Mouse (Mus musculus) limb, embryonic 11.5 days (tissue): ENCODE data around the gene Kdm4b. TPM values are rescaled to one million over a fixed set of nuclear protein-coding genes. Genes with fewer than 3 reads are reported as not detected.

Experiments used
- ATAC-seq: fragments of 200-750 bp; cut with Nextera tagmentation; 2 replicates; pipeline ENCODE4 v1.8.0; 2017; ENCODE audit warnings: low read depth; ENCODE audit not compliant: insufficient number of reproducible peaks, low FRiP score, low TSS enrichment
- DNase-seq: peaks from one replicate; pipeline ENCODE4 v3.0.0-alpha.2; 2015; ENCODE audit warnings: low spot score
- H3K27ac ChIP-seq: fragments of 300-500 bp; sonication (generic); replicated peaks from 2 replicates; pipeline ENCODE4 v1.5.1; 2014; ENCODE audit warnings: low read depth, mild to moderate bottlenecking, low read length
- H3K27me3 ChIP-seq: fragments of 300-500 bp; sonication (generic); 2 replicates; pipeline ENCODE4 v1.6.1; 2014; ENCODE audit warnings: mild to moderate bottlenecking, low read length, mixed read lengths; ENCODE audit not compliant: control insufficient read depth, insufficient read depth
- H3K36me3 ChIP-seq: fragments of 300-500 bp; sonication (generic); 2 replicates; pipeline ENCODE4 v1.6.1; 2014; ENCODE audit warnings: mild to moderate bottlenecking, low read length, moderate library complexity, mixed read lengths; ENCODE audit not compliant: control insufficient read depth, insufficient read depth
- H3K4me1 ChIP-seq: fragments of 300-500 bp; sonication (generic); 2 replicates; pipeline ENCODE4 v1.6.1; 2014; ENCODE audit warnings: low read length, mixed read lengths; ENCODE audit not compliant: control insufficient read depth, insufficient read depth
- H3K4me2 ChIP-seq: fragments of 300-500 bp; sonication (generic); 2 replicates; pipeline ENCODE4 v1.6.1; 2014; ENCODE audit warnings: low read depth, mild to moderate bottlenecking, moderate library complexity; ENCODE audit not compliant: severe bottlenecking
- H3K4me3 ChIP-seq: fragments of 300-500 bp; sonication (generic); 2 replicates; pipeline ENCODE4 v1.5.1; 2014; ENCODE audit warnings: low read depth, low read length
- H3K9ac ChIP-seq: fragments of 300-500 bp; sonication (generic); 2 replicates; pipeline ENCODE4 v1.6.1; 2014; ENCODE audit warnings: mild to moderate bottlenecking, low read length
- H3K9me3 ChIP-seq: fragments of 300-500 bp; sonication (generic); 2 replicates; pipeline ENCODE4 v1.6.1; 2016; ENCODE audit warnings: low read length; ENCODE audit not compliant: control insufficient read depth
- WGBS: fragments of 180-500 bp; shearing (Covaris S2); extraction: QIAGEN DNeasy Blood & Tissue Kit; methylation state at CpG from one replicate; pipeline ENCODE4 v1.1.7; 2014; 5-methylcytosine and 5-hydroxymethylcytosine counted together
- polyA plus RNA-seq: library from polyadenylated mRNA; unstranded; fragments of >200 nt; fragmentation: Nextera tagmentation; extraction: Ambion mirVana; gene quantifications from 2 replicates; pipeline ENCODE4 v1.2.1, GENCODE M21; 2014

Kdm4b gene
- polyA plus RNA-seq, 1 experiment from 2014 or later, result 33.2 TPM

GRCm38 (mm10) chr17:56285995-56286394 lies 39.9 kb upstream of the Kdm4b start:
- 93% methylated on average over 11 of the region's 11 CpGs for WGBS
- Histone ChIP-seq H3K9me3 (no peaks in the 10 kb centered on the region), H3K36me3 (peaks cover 15% of the 10 kb centered on the region), H3K27me3 (no peaks in the 10 kb centered on the region), H3K4me3 (no peak overlapping the region), H3K9ac (no peak overlapping the region), H3K27ac (no peak overlapping the region), H3K4me1 (peaks cover 27% of the 10 kb centered on the region), H3K4me2 (no peak overlapping the region)
- DNase-seq, result no peak
- ATAC-seq, result no peak

GRCm38 (mm10) chr17:56287830-56288229 lies 38.0 kb upstream of the Kdm4b start:
- 0 out of 2 replicates have a peak overlapping the region, but pooled peaks have one; percentile 17 for H3K9ac ChIP-seq

GRCm38 (mm10) chr17:56288866-56289265 lies 37.0 kb upstream of the Kdm4b start:
- H3K27me3 ChIP-seq, result no peaks in the 10 kb centered on the region
- H3K36me3 ChIP-seq, result peaks cover 10% of the 10 kb centered on the region
- WGBS, result 26% methylated on average over 3 of the region's 3 CpGs
- H3K27ac ChIP-seq, result peak overlapping the region; percentile 95
- H3K4me1 ChIP-seq, result peaks cover 33% of the 10 kb centered on the region
- H3K9ac ChIP-seq, result peak overlapping the region; percentile 62
- ATAC-seq (no peak), DNase-seq (no peak)
- H3K9me3 ChIP-seq, result no peaks in the 10 kb centered on the region
- peak overlapping the region; percentile 55 for H3K4me3 ChIP-seq
- H3K4me2 ChIP-seq, result peak overlapping the region; percentile 85

More at GRCm38 (mm10) chr17:56287830-56288229, 38.0 kb upstream of the Kdm4b start:
- H3K4me1 ChIP-seq, result peaks cover 33% of the 10 kb centered on the region
- peaks cover 10% of the 10 kb centered on the region for H3K36me3 ChIP-seq
- no peak overlapping the region for H3K27ac ChIP-seq
- ATAC-seq, result no peak
- WGBS, result 65% methylated on average over 3 of the region's 3 CpGs
- H3K4me3 ChIP-seq, result no peak overlapping the region
- H3K27me3 ChIP-seq, result no peaks in the 10 kb centered on the region
- no peak for DNase-seq
- H3K9me3 ChIP-seq, result no peaks in the 10 kb centered on the region
- no peak overlapping the region; the same call in 1 of the 2 replicates for H3K4me2 ChIP-seq

- peak; percentile 84 for DNase-seq
- ATAC-seq, result peak; percentile 27
- H3K4me3 ChIP-seq, result peak overlapping the region; percentile 55
- peaks cover 33% of the 10 kb centered on the region for H3K4me1 ChIP-seq
- peak overlapping the region; percentile 95 for H3K27ac ChIP-seq
- no peaks in the 10 kb centered on the region for H3K27me3 ChIP-seq
- no peaks in the 10 kb centered on the region for H3K9me3 ChIP-seq
- H3K36me3 ChIP-seq, result peaks cover 10% of the 10 kb centered on the region
- WGBS, result under 1% methylated on average over 23 of the region's 23 CpGs
- H3K9ac ChIP-seq, result peak overlapping the region; percentile 62
- H3K4me2 ChIP-seq, result peak overlapping the region; percentile 85
Measured at GRCm38 (mm10) chr17:56289371-56290331, 36.2 kb upstream of the Kdm4b start.

- H3K9ac ChIP-seq, result peak overlapping the region; percentile 62
- H3K27me3 ChIP-seq, result no peaks in the 10 kb centered on the region
- no peaks in the 10 kb centered on the region for H3K9me3 ChIP-seq
- H3K36me3 ChIP-seq, result peaks cover 5% of the 10 kb centered on the region
- H3K4me1 ChIP-seq, result peaks cover 33% of the 10 kb centered on the region
- peak overlapping the region; percentile 85 for H3K4me2 ChIP-seq
- WGBS, result 5% methylated on average over 16 of the region's 17 CpGs
- ATAC-seq (peak; percentile 84), DNase-seq (peak; percentile 99)
- H3K27ac ChIP-seq, result peak overlapping the region; percentile 95
- peak overlapping the region; percentile 55 for H3K4me3 ChIP-seq
Measured at GRCm38 (mm10) chr17:56290388-56291170, 35.3 kb upstream of the Kdm4b start.

GRCm38 (mm10) chr17:56291171-56291511 lies 34.7 kb upstream of the Kdm4b start:
- Histone ChIP-seq H3K27me3 (no peaks in the 10 kb centered on the region), H3K27ac (peak overlapping the region; percentile 95), H3K36me3 (peaks cover 4% of the 10 kb centered on the region), H3K9me3 (no peaks in the 10 kb centered on the region), H3K4me1 (peaks cover 33% of the 10 kb centered on the region), H3K9ac (peak overlapping the region; percentile 65), H3K4me3 (peak overlapping the region; percentile 10; the same call in 1 of the 2 replicates), H3K4me2 (peak overlapping the region; percentile 85)
- under 1% methylated on average over 16 of the region's 16 CpGs for WGBS
- DNase-seq, result peak; percentile 91
- peak; percentile 73 for ATAC-seq

- Histone ChIP-seq H3K4me2 (no peak overlapping the region), H3K27ac (peak overlapping the region; percentile 95; the same call in 1 of the 2 replicates), H3K4me3 (no peak overlapping the region), H3K36me3 (no peaks in the 10 kb centered on the region), H3K4me1 (peaks cover 33% of the 10 kb centered on the region), H3K9me3 (no peaks in the 10 kb centered on the region), H3K27me3 (no peaks in the 10 kb centered on the region), H3K9ac (no peak overlapping the region)
- no peak for ATAC-seq
- DNase-seq, result no peak
- WGBS, result 74% methylated on average over 7 of the region's 7 CpGs
Measured at GRCm38 (mm10) chr17:56291826-56292475, 33.9 kb upstream of the Kdm4b start.
